Mouse (Mus musculus) cortical plate, adult 2 months (tissue): ENCODE measurements around the gene Lyve1.
"Not testable (repeated sequence)": the region's sequence is repeated elsewhere in the genome, so short reads cannot be mapped to it uniquely, and the experiment has no call there.

Experiments
- CTCF ChIP-seq: fragments of 200-500 bp; IDR thresholded peaks from 2 replicates; pipeline ENCODE4 v1.5.1; 2011; ENCODE audit warnings: mild to moderate bottlenecking, control low read depth, low read length; ENCODE audit not compliant: insufficient read depth; ENCODE audit errors: extremely low read depth
- POLR2A ChIP-seq: fragments of 200-500 bp; IDR thresholded peaks from 2 replicates; pipeline ENCODE4 v1.6.1; 2011; ENCODE audit warnings: mild to moderate bottlenecking, low read length, control low read depth; ENCODE audit not compliant: insufficient read depth; ENCODE audit errors: extremely low read depth

DNA sequence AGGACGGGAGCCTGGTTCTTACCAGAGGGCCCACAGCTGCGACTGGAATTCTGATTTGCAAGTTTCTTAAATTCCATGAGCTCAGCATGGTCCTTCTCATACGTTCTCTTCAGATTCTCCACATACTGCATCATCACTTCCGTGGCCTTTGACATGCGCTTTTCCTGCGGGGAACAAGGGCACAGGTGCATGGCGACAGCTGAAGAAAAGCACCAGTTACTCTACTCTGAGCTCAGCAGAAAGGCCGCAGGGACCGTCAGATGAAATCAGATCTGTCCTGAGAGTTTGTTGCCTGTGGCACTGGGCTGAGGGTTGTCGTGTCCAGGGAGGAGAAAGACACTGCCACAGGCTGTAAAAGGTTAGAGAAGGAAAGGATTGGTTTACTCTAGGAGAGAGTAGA, 32.7 kb upstream of the Lyve1 start:
- not testable (repeated sequence) for TF ChIP-seq POLR2A, CTCF
